In the genomic region with DNA sequence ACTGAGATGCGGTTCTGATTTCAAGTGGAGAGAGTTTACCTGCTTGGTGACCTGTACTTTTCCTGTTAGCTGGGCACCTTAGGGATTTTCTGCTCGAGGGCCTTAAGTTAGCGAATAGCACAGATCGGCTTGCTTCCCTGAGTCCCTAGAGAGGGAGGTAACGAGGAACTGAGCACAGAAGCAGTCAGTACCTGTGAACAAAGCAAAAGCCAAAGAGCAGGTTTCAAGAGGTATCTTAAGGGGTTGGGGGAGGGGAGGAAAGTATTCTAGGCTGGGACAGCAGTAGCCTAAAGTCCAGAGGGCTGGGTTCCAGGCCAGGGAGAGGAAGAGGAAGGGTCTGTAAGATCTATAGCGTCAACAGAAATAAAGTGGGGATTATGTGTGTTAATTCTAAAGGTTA, we compare ENCODE assay signal across 8 mouse cellular contexts. TPM values are rescaled to one million over a fixed set of nuclear protein-coding genes. Genes with fewer than 3 reads are reported as not detected.
DNase-seq lines count a peak whose midpoint lies in the region; ATAC-seq and TF ChIP-seq lines count a peak whose summit lies in the region.

No protein-coding gene starts in this region.

- no peaks in the 10 kb centered on the region for H3K9me3 ChIP-seq in heart, embryonic 16.5 days (replicated peaks; ENCODE audit: control insufficient read depth, low read length)

- peak overlapping the region; percentile 87 for H3K27ac ChIP-seq in liver, adult 2 months (replicated peaks; ENCODE audit: insufficient read depth, low read depth, low read length)
- peak overlapping the region; percentile 80 for H3K27ac ChIP-seq in brown adipose tissue, adult 24 weeks (replicated peaks; ENCODE audit: low read depth, low read length)
- peak overlapping the region; percentile 85 for H3K27ac ChIP-seq in heart, embryonic 16.5 days (ENCODE audit: low read length)

- peak; percentile 61 for DNase-seq in liver, adult 2 months (ENCODE audit: extremely low read depth, low read depth, low spot score)
- no peak for DNase-seq in liver
- DNase-seq in kidney, postnatal 36 days = peak; percentile 39 to 53
- DNase-seq in mesoderm, embryonic 11.5 days (ENCODE audit: low read depth, low spot score) = peak; percentile 18
- no peak for DNase-seq in layer of hippocampus, postnatal 25 days (ENCODE audit: extremely low spot score in 1 of 2, low spot score in 1 of 2)
- DNase-seq in urinary bladder, adult 2 months (ENCODE audit: low spot score) = no peak

- H3K9ac ChIP-seq in liver, adult 2 months (ENCODE audit: low read depth, low read length) = peak overlapping the region; percentile 89
- H3K9ac ChIP-seq in heart, embryonic 16.5 days (ENCODE audit: low read length) = peak overlapping the region; percentile 95

- H3K36me3 ChIP-seq in liver, adult 2 months (ENCODE audit: control insufficient read depth, insufficient read depth, low read length) = peaks cover 26% of the 10 kb centered on the region; the same call in 1 of the 2 replicates
- H3K36me3 ChIP-seq in heart, embryonic 16.5 days (ENCODE audit: control insufficient read depth, insufficient read depth) = peaks cover 13% of the 10 kb centered on the region

- no peak for TF ChIP-seq POLR2A in liver, adult 2 months (IDR thresholded peaks at IDR 0.05; ENCODE audit: extremely low read depth, insufficient read depth, low read length)

- peak overlapping the region; percentile 97 for H3K4me2 ChIP-seq in heart, embryonic 16.5 days (ENCODE audit: low read depth, low read length)

- peak; percentile 29 for ATAC-seq in heart, embryonic 16.5 days (replicated peaks; ENCODE audit: extremely low read depth, insufficient read depth, low FRiP score)

- H3K27me3 ChIP-seq in liver, adult 2 months (ENCODE audit: control insufficient read depth, insufficient read depth, low read length) = no peaks in the 10 kb centered on the region
- no peaks in the 10 kb centered on the region for H3K27me3 ChIP-seq in heart, embryonic 16.5 days (ENCODE audit: control insufficient read depth, insufficient read depth, low read length)

- H3K4me3 ChIP-seq in liver, adult 2 months (ENCODE audit: insufficient read depth, low read depth, low read length) = peak overlapping the region; percentile 67
- H3K4me3 ChIP-seq in brown adipose tissue, adult 24 weeks (ENCODE audit: insufficient read depth, low read depth, low read length) = peak overlapping the region; percentile 92
- H3K4me3 ChIP-seq in heart, embryonic 16.5 days (ENCODE audit: low read length) = peak overlapping the region; percentile 91

- H3K4me1 ChIP-seq in liver, adult 2 months (ENCODE audit: control insufficient read depth, insufficient read depth, low read length) = peaks cover 10% of the 10 kb centered on the region
- peaks cover 2% of the 10 kb centered on the region; the same call in 1 of the 2 replicates for H3K4me1 ChIP-seq in brown adipose tissue, adult 24 weeks (ENCODE audit: control insufficient read depth, insufficient read depth, insufficient read length, low read length)
- peaks cover 4% of the 10 kb centered on the region; the same call in 1 of the 2 replicates for H3K4me1 ChIP-seq in heart, embryonic 16.5 days (ENCODE audit: control insufficient read depth, insufficient read depth, low read length)

- TF ChIP-seq CTCF in liver, adult 2 months (IDR thresholded peaks at IDR 0.05; ENCODE audit: low read depth, low read length) = no peak

- peaks cover 24% of the 10 kb centered on the region; the same call in 1 of the 2 replicates for H3K79me2 ChIP-seq in liver, adult 2 months (ENCODE audit: control insufficient read depth, insufficient read depth, low read length)

- WGBS in liver, adult 2 months = under 1% methylated on average over 6 of the region's 6 CpGs
- 5% methylated on average over 6 of the region's 6 CpGs for WGBS in heart, embryonic 16.5 days

RNA-seq across cellular contexts. Expression of gene Dtx3l, which starts 0.3 kb away (rescaled TPM):
- 26.0 and 31.6 TPM in 2 replicates for total RNA-seq in liver, adult 2 months (2014; rRNA removed)
- polyA plus RNA-seq in liver, adult 2 months (2012; rRNA removed) = 11.2 and 12.2 TPM in 2 replicates
- 6.1 and 6.3 TPM in 2 replicates for polyA plus RNA-seq in brown adipose tissue, adult 24 weeks (2012; ENCODE audit: insufficient read depth, insufficient read length, missing spikeins)
- 7.7 and 9.4 TPM in 2 replicates for polyA plus RNA-seq in heart, embryonic 16.5 days (2015; fragmentation: Nextera tagmentation; extraction: Ambion mirVana)
- total RNA-seq in layer of hippocampus, postnatal 25 days (2021) = 1 to 10 TPM; 4.2 to 4.5 TPM
- polyA plus RNA-seq in urinary bladder, adult 2 months (2012; rRNA removed) = 13.2 and 18.3 TPM in 2 replicates

RNA-seq across cellular contexts. Expression of gene Parp9, which starts 1.0 kb away (rescaled TPM):
- total RNA-seq in liver, adult 2 months (2014; rRNA removed) = 36.0 and 63.5 TPM in 2 replicates
- polyA plus RNA-seq in liver, adult 2 months (2012; rRNA removed) = 11.9 and 13.7 TPM in 2 replicates
- polyA plus RNA-seq in brown adipose tissue, adult 24 weeks (2012; ENCODE audit: insufficient read depth, insufficient read length, missing spikeins) = 11.6 and 15.7 TPM in 2 replicates
- polyA plus RNA-seq in heart, embryonic 16.5 days (2015; fragmentation: Nextera tagmentation; extraction: Ambion mirVana) = 11.0 and 15.4 TPM in 2 replicates
- 1 to 10 TPM; 2.6 to 3.5 TPM for total RNA-seq in layer of hippocampus, postnatal 25 days (2021)
- polyA plus RNA-seq in urinary bladder, adult 2 months (2012; rRNA removed) = 20.3 and 25.3 TPM in 2 replicates

RNA-seq across cellular contexts. Expression of gene Kpna1, which starts 39.3 kb away (rescaled TPM):
- 21.1 and 21.4 TPM in 2 replicates for total RNA-seq in liver, adult 2 months (2014; rRNA removed)
- polyA plus RNA-seq in liver, adult 2 months (2012; rRNA removed) = 5.7 and 6.1 TPM in 2 replicates
- 20.4 and 28.2 TPM in 2 replicates for polyA plus RNA-seq in brown adipose tissue, adult 24 weeks (2012; ENCODE audit: insufficient read depth, insufficient read length, missing spikeins)
- 41.4 and 43.5 TPM in 2 replicates for polyA plus RNA-seq in heart, embryonic 16.5 days (2015; fragmentation: Nextera tagmentation; extraction: Ambion mirVana)
- total RNA-seq in layer of hippocampus, postnatal 25 days (2021) = 100 to 1,000 TPM; 125 to 138 TPM
- 18.0 and 21.2 TPM in 2 replicates for polyA plus RNA-seq in urinary bladder, adult 2 months (2012; rRNA removed)

Comparison
In these comparisons a context has a peak if more than half of its experiments do, and no peak if none do; other contexts are left out.
1. DNase-seq: peak in liver, adult 2 months (single experiment), kidney, postnatal 36 days (2 of 2) and mesoderm, embryonic 11.5 days (single experiment); none in liver (single experiment), layer of hippocampus, postnatal 25 days (0 of 2) and urinary bladder, adult 2 months (single experiment).
2. Peak in every context shown above with its lines, with median percentiles within 50 percentile points of each other: H3K27ac ChIP-seq and H3K4me3 ChIP-seq.